Mouse (Mus musculus) c-Kit-negative CD71-positive TER-119-positive erythroid progenitor cells, embryonic 14.5 days (primary cell): ENCODE measurements around the gene Magi3.

Experiments
- DNase-seq: peaks from one replicate; pipeline ENCODE4 v3.0.0-alpha.2; 2013; ENCODE audit warnings: low read depth, low spot score

Gene Magi3

GRCm38 (mm10) chr3:104032086-104032485 is 188.1 kb downstream of the Magi3 start:
- no peak for DNase-seq

DNA sequence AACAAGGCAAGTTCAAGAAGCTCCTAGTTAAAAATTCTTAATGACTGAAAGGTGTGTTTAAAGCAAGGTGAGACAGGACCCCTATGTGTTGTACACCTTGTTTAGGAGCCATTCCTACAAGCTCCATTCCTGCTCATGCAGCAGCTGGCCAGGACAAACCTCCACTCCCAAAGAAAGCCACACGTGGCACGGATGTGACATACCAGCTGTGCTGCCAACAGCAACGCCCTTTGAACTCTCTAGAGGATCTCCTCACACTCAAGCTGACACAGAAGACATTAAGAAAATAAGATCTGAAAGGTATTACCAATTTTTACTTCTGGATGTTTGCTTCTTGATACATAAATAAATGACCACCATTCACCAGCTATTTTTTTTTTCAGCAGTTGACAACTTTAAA is 193.2 kb downstream of the Magi3 start:
- no peak for DNase-seq

DNA sequence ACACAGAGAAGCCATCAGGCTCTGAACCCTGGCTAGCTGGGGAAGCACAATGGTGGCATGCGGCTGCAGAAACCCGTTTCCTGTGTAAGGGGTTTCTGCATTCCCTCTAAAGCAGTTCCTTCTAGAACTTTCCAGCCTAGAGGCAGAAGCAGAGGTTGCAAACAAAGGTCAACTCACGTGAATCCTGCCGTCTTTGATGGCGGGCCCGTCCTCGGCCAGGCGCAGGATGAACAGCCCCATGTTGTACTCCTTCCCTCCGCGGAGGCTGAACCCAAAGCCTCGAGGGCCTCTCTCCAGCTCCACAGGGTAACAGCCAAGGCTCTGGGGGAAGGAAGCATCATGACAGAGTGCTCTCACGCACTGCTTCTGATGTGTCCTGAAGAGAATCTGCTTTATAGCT is 200.1 kb downstream of the Magi3 start:
- no peak for DNase-seq

GRCm38 (mm10) chr3:104019453-104019852 is 200.7 kb downstream of the Magi3 start:
- DNase-seq: no peak

- no peak for DNase-seq
Measured at GRCm38 (mm10) chr3:104017931-104018330, 202.2 kb downstream of the Magi3 start.

GRCm38 (mm10) chr3:104011972-104012371 is 208.2 kb downstream of the Magi3 start:
- no peak for DNase-seq

- DNase-seq: no peak
Measured at GRCm38 (mm10) chr3:104009924-104010662, 210.1 kb downstream of the Magi3 start.

GRCm38 (mm10) chr3:104007479-104007878 is 212.7 kb downstream of the Magi3 start:
- no peak for DNase-seq

DNA sequence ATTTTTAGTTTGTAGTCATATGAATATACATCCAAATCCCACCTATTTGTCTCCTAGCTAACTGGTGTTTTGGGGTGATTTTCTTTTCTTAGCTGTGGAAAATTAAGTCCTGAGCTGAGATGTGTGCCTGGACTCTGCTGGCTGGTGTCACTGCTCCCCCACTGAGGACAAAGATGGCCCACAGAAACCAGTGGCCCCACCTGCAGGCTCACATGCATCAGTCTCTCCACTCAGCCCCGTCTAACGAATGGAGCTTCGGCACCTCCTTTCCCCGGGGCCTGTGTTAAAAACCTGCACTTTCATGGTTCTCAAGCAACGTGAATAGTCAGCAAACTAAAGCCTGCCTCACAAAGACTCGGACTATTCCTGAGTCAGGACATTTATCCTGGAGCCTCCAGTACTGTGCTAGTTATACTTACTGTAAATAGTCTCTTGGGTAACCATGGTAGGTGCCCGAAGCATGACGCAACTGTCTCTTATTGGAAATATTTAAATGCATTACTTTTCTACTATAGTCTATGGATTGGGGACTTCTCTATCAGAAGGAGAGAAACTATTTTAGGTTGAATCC is 213.2 kb downstream of the Magi3 start:
- DNase-seq: no peak

- DNase-seq: no peak
Measured at GRCm38 (mm10) chr3:103998724-103999123, 221.4 kb downstream of the Magi3 start.

DNA sequence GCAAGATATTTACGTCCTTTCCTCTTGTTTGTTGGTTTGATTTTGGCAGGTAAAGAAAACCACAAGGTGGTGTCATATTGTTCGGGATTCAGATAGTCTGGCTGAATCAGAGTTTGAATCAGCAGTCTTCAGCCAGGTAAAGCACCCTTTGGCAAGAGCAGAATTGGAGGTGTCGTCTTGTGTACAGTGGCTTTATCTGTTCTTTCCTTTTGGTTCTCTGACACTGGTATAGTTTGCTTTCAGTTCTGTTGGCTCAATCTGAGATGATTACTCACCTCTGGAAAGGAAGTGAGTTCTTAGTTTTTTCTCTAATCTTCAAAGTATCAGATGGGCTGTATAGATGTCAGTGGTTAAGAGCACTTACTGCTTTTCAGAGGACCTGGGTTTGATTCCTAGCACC is 228.9 kb downstream of the Magi3 start:
- no peak for DNase-seq

- DNase-seq: no peak
Measured at GRCm38 (mm10) chr3:103989352-103989751, 230.8 kb downstream of the Magi3 start.

DNA sequence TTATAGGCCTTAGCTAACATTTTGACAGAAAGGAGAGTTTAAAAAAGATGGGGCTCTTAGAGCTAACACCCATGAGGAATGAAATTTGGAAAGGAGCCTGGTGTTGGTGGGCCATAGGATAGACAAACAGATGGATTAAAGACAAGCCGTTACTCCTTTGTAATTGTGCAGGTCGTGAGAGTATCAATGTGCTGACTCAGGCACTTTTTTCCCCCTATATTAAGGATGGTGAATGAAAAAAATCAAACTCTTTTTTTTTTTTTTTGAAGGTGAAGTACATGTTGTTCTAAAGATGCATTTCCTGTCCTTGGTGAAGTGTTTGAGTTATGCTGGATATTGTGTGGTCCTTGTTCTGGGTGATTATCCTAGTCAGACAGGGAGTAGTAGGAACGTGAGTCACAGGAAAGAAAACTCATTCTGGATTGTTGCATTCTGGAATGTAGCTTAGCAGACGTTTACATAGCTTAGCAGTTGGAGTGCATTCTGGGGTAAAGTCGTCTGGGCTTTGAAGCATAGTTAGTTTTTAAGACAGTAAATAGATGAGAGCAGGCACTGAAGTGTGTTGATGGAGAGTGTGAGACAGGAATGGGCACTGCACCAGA is 232.2 kb downstream of the Magi3 start:
- DNase-seq: no peak

DNA sequence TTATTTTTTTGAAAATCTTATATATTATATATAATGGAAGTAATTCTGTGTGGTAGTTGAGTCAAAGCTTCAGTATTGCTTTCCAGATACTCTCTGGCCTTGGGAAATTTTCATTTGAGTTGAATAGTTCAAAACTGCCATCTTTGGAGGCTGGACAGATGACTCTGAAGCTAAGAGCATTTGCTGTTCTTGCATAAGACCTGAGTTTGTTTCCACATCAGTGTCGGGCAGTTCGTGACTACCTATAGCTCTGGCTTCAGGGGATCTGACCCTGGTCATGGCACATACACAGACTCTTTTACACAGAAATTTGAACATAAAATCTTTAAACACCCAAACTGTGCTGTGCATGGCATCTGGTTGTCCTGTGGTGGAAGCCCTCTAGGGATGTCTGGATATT is 235.0 kb downstream of the Magi3 start:
- no peak for DNase-seq

DNA sequence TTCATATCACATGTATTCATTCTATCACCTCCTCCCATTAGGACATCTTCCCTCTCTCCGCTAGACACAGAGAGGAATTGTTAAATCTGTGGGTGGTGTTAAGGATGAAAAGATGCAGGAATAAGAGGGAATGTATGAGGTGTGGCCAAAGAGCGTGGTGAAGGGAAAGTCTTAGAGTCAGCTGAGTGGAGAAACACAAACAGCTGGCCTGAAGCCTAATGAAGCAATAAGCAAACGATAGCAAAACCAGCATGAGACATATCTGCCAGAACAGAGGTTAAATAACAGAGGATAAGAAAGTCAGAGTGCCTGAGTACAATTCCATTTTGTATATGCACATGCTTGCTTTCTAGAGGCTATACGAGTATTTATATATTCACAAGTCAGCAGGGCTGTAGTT is 235.6 kb downstream of the Magi3 start:
- no peak for DNase-seq

DNA sequence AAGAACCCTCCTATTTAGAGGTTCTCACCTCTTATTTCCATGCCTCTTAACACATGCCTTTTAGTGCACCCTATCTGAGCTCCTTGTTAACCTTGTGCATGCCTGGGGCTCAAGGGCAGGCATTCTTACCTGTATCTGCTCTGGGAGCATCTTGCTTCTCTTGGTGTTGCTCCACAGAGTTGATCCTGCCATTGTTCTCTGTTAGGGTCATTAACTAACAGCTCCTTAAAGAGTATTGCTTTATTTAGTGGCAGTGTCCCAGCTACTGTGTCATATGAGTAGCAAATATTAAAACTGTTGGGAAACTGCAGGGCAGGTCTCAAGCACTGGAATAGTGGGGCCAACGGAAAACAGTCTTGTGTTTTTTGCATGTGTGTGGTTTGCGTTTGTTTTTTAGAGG is 249.0 kb downstream of the Magi3 start:
- no peak for DNase-seq

DNA sequence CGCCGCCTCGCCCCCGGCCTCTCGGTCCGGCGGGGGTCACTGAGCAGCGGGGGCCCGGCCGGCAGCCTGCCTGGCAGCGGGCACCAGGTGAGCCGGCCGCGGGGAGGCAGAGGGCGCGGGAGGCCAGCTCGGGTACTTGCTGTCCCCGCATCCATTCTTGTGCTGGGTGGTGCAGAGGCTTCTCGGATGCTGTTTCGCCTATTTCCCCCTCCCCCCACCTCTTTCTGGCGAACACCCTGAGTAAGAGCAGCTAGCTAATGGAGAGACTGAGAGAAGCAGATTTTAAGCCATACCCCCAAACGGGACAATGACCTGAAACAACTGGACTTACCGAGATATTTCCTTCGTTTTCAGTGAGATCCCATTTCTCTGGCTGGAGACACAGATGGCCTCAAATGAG is 251.5 kb downstream of the Magi3 start:
- DNase-seq: no peak

- peak; percentile 73 for DNase-seq
Measured at GRCm38 (mm10) chr3:103967861-103968691, 252.1 kb downstream of the Magi3 start, which contains the start of gene Phtf1. Phtf1 (plus strand) TSS chr3:103968110.

GRCm38 (mm10) chr3:103967231-103967630 is 252.9 kb downstream of the Magi3 start:
- peak; percentile 13 for DNase-seq
